Mouse (Mus musculus) embryonic fibroblast, embryonic 13.5 days (primary cell): ENCODE measurements around the gene Npsr1. TPM values are rescaled to one million over a fixed set of nuclear protein-coding genes. Genes with fewer than 3 reads are reported as not detected.

Source experiments
- H3K27ac ChIP-seq: 2 replicates; pipeline ENCODE4 v1.5.1; 2012; ENCODE audit warnings: low read length, control low read depth, inconsistent platforms; ENCODE audit not compliant: insufficient read depth
- H3K4me1 ChIP-seq: 2 replicates; pipeline ENCODE4 v1.6.1; 2011; ENCODE audit warnings: low read length; ENCODE audit not compliant: control insufficient read depth, insufficient read depth
- H3K4me3 ChIP-seq: 2 replicates; pipeline ENCODE4 v1.5.1; 2011; ENCODE audit warnings: mild to moderate bottlenecking, control low read depth, low read length; ENCODE audit not compliant: insufficient read depth
- CTCF ChIP-seq: IDR thresholded peaks from 2 replicates; pipeline ENCODE4 v1.5.1; 2011; ENCODE audit warnings: mild to moderate bottlenecking, control low read depth, low read length, moderate library complexity, borderline replicate concordance; ENCODE audit not compliant: insufficient read depth
- POLR2A ChIP-seq: IDR thresholded peaks from 2 replicates; pipeline ENCODE4 v1.6.1; 2011; ENCODE audit warnings: low read depth, mild to moderate bottlenecking, control low read depth, low read length, moderate library complexity
- polyA plus RNA-seq: library from polyadenylated mRNA; stranded (reverse); fragments of >200 nt; gene quantifications from 2 replicates; pipeline ENCODE4 v1.2.4, GENCODE M21; 2011; ENCODE audit warnings: low read depth; ENCODE audit not compliant: missing spikeins, insufficient read length

Npsr1 gene
- polyA plus RNA-seq, 1 experiment = not detected

DNA sequence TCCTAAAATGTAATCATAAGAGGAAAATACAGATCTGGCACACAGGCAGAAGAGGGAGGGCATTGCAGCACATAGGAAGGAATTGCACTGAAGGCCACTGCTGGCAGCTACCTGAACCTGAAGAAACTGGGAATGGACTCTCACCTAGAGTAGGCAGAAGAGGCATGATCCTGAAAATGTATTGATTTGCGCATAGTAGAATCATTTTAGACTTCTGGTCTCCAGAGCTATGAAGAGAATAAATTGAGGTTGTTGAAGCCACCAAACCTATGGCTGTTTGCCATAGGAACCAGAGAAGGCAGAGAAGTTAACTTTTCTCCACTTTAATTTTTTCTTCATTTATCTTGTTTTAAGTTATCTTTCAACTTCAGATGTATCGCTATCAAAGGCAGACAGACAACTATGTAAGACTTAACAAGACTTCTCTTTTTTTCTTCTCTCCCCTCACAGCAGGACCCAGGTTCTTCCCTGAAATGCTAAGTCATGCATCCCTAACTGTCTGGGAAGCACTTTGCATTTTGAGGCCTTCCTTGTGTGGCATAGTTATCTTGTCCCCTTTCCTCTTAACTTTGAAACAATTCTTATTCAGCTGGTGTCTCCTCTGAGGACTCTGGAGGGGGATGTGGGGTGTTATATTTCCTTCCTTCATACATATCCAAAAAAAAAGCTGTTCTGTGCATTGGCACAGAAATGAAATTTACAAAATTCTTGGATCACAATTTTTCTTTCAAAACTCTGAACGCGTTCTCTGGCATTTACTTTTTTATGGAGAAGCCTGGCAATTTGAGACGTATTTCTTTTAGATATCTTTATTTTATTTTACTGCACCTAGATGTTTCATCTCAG lies 186.7 kb downstream of the Npsr1 start:
- no peak for TF ChIP-seq CTCF
- no peak for TF ChIP-seq POLR2A
- no peaks in the 10 kb centered on the region for H3K4me1 ChIP-seq
- no peak overlapping the region for H3K27ac ChIP-seq
- H3K4me3 ChIP-seq = no peak overlapping the region

DNA sequence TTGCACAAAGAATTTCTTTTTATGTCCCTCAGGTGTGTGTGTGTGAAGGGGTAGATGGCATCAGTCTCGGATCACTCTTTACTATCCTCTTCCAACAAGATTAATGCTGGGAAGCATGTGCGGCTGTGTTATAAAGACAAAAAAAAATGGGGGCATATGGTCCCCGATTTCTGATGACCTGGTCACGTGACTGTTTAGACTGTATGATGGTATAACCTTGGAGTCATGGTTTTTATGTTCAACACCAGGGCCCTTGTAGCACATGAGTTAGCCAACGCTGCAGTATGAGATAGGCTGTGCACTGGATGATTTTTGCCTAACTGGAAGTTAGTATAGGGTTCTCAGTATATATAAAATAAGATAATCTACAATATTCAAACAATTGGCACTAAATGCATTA lies 187.6 kb downstream of the Npsr1 start:
- no peak overlapping the region for H3K4me3 ChIP-seq
- H3K27ac ChIP-seq = no peak overlapping the region
- H3K4me1 ChIP-seq = no peaks in the 10 kb centered on the region
- no peak for TF ChIP-seq POLR2A
- no peak for TF ChIP-seq CTCF

DNA sequence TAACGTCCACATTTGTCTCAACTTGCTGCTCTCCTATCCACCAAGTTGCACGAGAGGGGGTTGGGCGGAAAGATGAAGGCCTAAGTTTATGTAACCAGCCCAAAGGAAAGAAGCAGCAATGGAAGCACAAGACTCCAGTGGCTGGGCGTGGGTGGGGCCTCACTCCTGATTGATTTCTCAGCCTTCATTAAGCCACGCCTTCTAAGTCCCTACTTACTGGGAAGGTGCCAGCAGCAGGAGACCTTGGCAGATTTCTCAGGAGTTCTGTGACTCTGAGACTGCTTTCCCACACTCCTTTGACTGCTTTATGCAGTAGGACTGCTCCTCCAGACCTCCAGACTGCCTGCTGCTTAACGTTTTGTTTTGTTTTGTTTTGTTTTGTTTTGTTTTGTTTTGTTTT lies 193.6 kb downstream of the Npsr1 start:
- TF ChIP-seq CTCF (no peak), POLR2A (no peak)

DNA sequence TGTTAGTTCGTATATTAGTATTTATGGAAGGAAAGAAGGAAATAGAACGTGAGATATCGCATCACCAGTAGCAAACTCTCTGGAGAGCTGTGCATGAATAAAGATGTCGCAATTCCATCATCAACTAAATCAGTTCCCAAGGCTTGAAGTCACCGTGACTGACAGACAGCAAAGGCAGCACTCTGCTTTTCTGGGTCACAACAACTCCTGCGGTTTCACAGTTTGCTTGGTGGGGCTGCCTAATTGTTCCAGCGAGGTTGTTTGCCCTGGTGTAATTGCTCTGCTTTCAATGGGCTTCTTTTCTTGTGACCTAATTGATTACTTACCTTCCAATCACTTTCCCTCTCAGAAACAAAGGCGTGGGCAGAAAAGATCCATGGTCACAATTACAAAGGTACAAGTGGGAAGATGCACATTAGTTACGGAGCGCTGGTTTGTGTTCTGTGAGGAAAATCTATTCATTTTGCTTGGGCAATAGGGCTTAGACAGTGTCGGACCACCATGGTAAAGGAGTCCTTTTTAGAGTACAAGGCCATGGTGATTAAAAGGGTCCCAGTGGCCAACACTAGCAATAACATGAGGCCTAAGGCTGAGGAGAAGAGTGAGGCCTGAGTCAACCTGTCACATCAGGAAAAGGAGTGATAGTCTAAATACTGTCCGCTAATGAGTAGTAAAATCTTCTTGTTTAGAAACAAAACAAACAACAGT lies 195.6 kb downstream of the Npsr1 start:
- Histone ChIP-seq H3K4me1 (no peaks in the 10 kb centered on the region), H3K4me3 (no peak overlapping the region), H3K27ac (no peak overlapping the region)
- TF ChIP-seq CTCF = no peak
- no peak for TF ChIP-seq POLR2A

More for the DNA sequence above, 193.6 kb downstream of the Npsr1 start:
- H3K4me3 ChIP-seq = no peak overlapping the region
- H3K27ac ChIP-seq = no peak overlapping the region
- no peaks in the 10 kb centered on the region for H3K4me1 ChIP-seq

DNA sequence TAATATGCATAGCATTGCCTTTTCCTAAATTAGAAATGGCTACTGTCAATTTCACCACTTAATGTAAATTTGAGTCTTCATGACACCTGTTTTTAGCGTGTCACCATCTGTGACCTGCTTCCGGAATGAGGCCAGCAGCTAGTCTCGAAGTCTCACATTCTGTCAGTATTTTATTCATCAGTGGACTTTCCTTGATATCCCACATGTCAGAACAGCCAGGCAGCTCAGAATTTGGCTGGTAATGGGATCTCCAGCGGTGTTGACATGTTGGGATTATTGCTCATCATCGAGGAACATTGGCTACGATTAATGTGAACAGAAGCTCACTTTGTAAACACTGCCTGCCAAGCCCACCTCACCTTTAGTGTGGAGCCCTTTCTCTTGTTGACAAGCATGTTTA lies 205.1 kb downstream of the Npsr1 start:
- no peak overlapping the region for H3K27ac ChIP-seq
- no peak for TF ChIP-seq POLR2A
- TF ChIP-seq CTCF = no peak
- H3K4me1 ChIP-seq = no peaks in the 10 kb centered on the region
- no peak overlapping the region for H3K4me3 ChIP-seq

DNA sequence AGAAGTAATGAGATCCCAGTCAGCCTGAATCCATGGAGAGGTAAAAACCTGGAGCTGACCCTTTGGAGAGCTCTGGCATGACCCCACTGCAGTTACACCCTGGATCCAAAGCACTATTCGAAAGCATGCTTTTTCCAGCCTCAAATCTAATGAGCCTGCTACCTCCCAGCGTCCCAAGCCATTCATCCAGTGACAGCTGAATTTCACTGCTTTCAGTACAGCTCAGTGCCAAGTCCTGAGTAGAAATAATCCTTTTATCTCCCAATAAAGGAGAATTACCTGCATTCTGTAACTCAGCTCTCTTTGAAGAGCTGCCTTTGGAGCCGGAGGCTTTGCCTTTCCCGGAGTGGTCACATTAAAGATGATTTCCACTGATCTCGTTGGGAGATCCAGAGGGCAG lies 209.2 kb downstream of the Npsr1 start:
- no peak for TF ChIP-seq POLR2A
- TF ChIP-seq CTCF = no peak
- Histone ChIP-seq H3K4me1 (no peaks in the 10 kb centered on the region), H3K4me3 (no peak overlapping the region), H3K27ac (no peak overlapping the region)

DNA sequence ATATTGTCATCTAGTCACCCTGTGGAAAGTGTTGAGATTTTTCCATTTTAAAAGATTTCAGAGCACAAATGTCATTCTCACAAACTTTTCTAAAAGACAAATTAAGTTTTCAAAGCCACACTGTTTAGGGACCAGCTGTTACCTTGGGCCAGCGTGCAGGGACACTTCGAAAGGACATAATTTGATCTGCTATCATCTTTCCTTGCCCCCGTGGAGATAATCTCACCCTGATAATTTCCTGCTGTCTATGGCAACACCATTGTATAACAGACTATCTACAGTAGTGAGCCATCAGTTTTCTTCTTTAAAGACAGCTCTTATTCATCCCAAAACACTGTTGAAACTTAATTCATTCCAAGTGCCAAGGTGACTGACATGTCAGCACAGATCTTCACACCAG lies 209.6 kb downstream of the Npsr1 start:
- TF ChIP-seq CTCF (no peak), POLR2A (no peak)
- no peak overlapping the region for H3K27ac ChIP-seq
- H3K4me3 ChIP-seq = no peak overlapping the region
- H3K4me1 ChIP-seq = no peaks in the 10 kb centered on the region

DNA sequence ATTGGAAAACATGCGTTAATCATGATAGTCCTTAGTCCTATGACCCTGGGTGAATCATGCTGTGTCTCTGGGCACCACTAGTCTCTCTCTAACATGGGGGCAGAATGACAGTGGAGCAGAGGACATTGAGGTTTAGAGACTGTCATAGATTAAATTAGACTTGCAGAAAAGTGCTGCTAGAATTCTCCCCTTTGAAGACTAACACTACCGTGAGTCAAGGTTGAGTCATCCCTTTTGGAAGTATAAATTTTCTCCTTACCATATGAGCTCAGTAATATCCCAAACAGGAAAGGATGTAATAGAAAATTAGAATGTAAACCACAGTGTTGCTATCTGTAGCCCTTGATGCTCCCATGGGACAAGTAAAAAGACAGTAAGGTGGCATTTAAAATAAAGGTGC lies 218.0 kb downstream of the Npsr1 start:
- TF ChIP-seq POLR2A = no peak
- no peak for TF ChIP-seq CTCF
- Histone ChIP-seq H3K4me3 (no peak overlapping the region), H3K27ac (peak overlapping the region; percentile 34; the same call in 1 of the 2 replicates), H3K4me1 (peaks cover 5% of the 10 kb centered on the region; the same call in 1 of the 2 replicates)

DNA sequence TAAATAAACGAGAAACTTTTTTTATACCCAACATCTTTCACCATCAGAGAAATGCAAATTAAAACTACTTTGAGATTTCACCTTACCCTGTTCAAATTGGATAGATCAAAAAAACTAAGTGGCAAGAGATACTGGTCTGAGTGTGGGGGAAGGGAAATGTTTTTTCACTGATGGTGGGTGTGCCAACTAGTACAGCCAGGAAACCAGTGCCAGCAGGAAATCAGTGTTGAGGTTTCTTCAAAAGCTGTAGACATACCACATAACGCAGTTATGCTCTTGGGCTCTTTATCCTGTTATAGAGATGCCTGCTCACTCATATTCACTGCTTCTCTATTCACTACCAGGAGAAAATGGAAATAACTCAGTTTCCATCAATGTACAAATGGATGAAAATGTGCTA lies 233.9 kb downstream of the Npsr1 start:
- no peak overlapping the region for H3K27ac ChIP-seq
- no peak overlapping the region for H3K4me3 ChIP-seq
- H3K4me1 ChIP-seq = no peaks in the 10 kb centered on the region
- TF ChIP-seq CTCF (no peak), POLR2A (no peak)

DNA sequence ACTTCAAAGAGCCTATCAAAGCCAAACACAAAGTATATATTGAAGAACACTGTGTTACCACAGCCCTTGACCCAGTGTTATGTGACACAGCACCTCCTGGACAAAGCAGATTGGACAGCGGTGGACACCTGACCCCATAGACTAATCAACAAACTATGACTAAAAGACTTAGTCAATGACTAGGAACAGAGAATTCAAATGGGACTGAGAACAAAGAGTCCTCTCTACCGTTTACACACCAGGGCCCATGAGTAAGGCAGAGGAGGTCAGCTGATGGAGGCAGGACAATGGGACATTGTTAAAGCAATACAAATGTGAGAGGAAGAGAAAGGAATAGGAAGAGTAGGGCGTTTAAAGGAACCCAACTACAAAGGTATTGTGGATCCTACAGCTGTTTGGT lies 243.5 kb downstream of the Npsr1 start:
- Histone ChIP-seq H3K4me1 (no peaks in the 10 kb centered on the region), H3K4me3 (no peak overlapping the region), H3K27ac (no peak overlapping the region)
- TF ChIP-seq CTCF (no peak), POLR2A (no peak)

DNA sequence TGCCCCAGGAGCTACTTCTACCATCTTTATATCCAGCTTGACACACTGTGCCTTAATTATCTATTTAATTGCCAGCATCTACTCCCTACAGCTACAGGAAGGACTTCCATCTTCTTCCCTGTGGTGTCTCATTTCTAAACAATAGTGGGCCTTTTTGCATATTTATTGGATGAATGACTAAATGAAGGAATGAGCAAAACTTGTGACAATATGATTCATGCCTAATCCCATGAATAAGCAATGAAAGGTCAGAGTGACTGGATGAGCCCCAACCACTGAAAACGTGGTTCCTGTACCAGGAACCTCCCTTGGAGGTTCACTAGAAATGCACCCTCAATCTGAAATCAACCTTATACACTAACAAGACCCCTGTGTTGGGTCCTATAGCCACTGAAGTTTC lies 249.2 kb downstream of the Npsr1 start:
- H3K4me1 ChIP-seq = no peaks in the 10 kb centered on the region
- H3K4me3 ChIP-seq = no peak overlapping the region
- H3K27ac ChIP-seq = no peak overlapping the region
- TF ChIP-seq CTCF (no peak), POLR2A (no peak)
